Mouse (Mus musculus) lung, postnatal 0 days (tissue): Measurements from ENCODE around the gene Susd1. TPM values are rescaled to one million over a fixed set of nuclear protein-coding genes. Genes with fewer than 3 reads are reported as not detected.

ENCODE experiments used
- ATAC-seq: fragments of 200-750 bp; cut with Nextera tagmentation; 2 replicates; pipeline ENCODE4 v1.8.0; 2017; ENCODE audit warnings: moderate library complexity
- DNase-seq: peaks from one replicate; pipeline ENCODE4 v3.0.0-alpha.2; 2016; ENCODE audit warnings: low spot score
- H3K27ac ChIP-seq: fragments of 300-500 bp; sonication (generic); 2 replicates; pipeline ENCODE4 v1.5.1; 2014; ENCODE audit warnings: antibody characterized with exemption, mild to moderate bottlenecking, low read length, mixed read lengths
- H3K27me3 ChIP-seq: fragments of 300-500 bp; sonication (generic); replicated peaks from 2 replicates; pipeline ENCODE4 v1.6.1; 2014; ENCODE audit warnings: low read length, mixed read lengths; ENCODE audit not compliant: insufficient read depth
- H3K36me3 ChIP-seq: fragments of 300-500 bp; sonication (generic); 2 replicates; pipeline ENCODE4 v1.6.1; 2014; ENCODE audit warnings: low read length, mixed read lengths; ENCODE audit not compliant: insufficient read depth
- H3K4me1 ChIP-seq: fragments of 300-500 bp; sonication (generic); 2 replicates; pipeline ENCODE4 v1.6.1; 2014; ENCODE audit warnings: antibody characterized with exemption, low read depth, low read length, mixed read lengths; ENCODE audit not compliant: insufficient read depth
- H3K4me2 ChIP-seq: fragments of 300-500 bp; sonication (generic); replicated peaks from 2 replicates; pipeline ENCODE4 v1.6.1; 2014; ENCODE audit warnings: low read depth, mild to moderate bottlenecking, low read length, moderate library complexity, mixed read lengths
- H3K4me3 ChIP-seq: fragments of 300-500 bp; sonication (generic); 2 replicates; pipeline ENCODE4 v1.5.1; 2014; ENCODE audit warnings: low read depth, low read length
- H3K9ac ChIP-seq: fragments of 300-500 bp; sonication (generic); replicated peaks from 2 replicates; pipeline ENCODE4 v1.6.1; 2014; ENCODE audit warnings: low read depth, mild to moderate bottlenecking
- H3K9me3 ChIP-seq: fragments of 300-500 bp; sonication (generic); 2 replicates; pipeline ENCODE4 v1.6.1; 2016; ENCODE audit warnings: low read length, mixed read lengths
- CTCF ChIP-seq: IDR thresholded peaks from 2 replicates; pipeline ENCODE4 v1.5.1; 2016; ENCODE audit warnings: antibody characterized with exemption, mild to moderate bottlenecking
- EP300 ChIP-seq: IDR thresholded peaks from 2 replicates; pipeline ENCODE4 v1.6.1; 2016; ENCODE audit warnings: antibody characterized with exemption, mild to moderate bottlenecking, control low read depth
- whole genome bisulfite sequencing: fragments of 180-500 bp; shearing (Covaris S2); extraction: QIAGEN DNeasy Blood & Tissue Kit; methylation state at CpG from one replicate; pipeline ENCODE4 v1.1.7; 2014; 5-methylcytosine and 5-hydroxymethylcytosine counted together
- polyA plus RNA-seq: library from polyadenylated mRNA; unstranded; fragments of >200 nt; fragmentation: Nextera tagmentation; extraction: Ambion mirVana; gene quantifications from 2 replicates; pipeline ENCODE4 v1.2.1, GENCODE M21; 2015

Susd1 gene
- polyA plus RNA-seq, 1 experiment from 2014 or later: 1.6 TPM

- Histone ChIP-seq H3K4me2 (no peak overlapping the region), H3K27me3 (no peaks in the 10 kb centered on the region), H3K4me3 (no peak overlapping the region), H3K27ac (no peak overlapping the region), H3K36me3 (no peaks in the 10 kb centered on the region), H3K9ac (no peak overlapping the region), H3K9me3 (no peaks in the 10 kb centered on the region), H3K4me1 (peaks cover 5% of the 10 kb centered on the region; the same call in 1 of the 2 replicates)
- WGBS: 95% methylated on average over 7 of the region's 7 CpGs
- TF ChIP-seq CTCF (no peak), EP300 (no peak)
- DNase-seq (no peak), ATAC-seq (no peak)
Observed at GRCm38 (mm10) chr4:59328821-59329220, 109.6 kb downstream of the Susd1 start.

- H3K9me3 ChIP-seq: no peaks in the 10 kb centered on the region
- H3K27me3 ChIP-seq: no peaks in the 10 kb centered on the region
- H3K36me3 ChIP-seq: no peaks in the 10 kb centered on the region
- H3K4me1 ChIP-seq: peaks cover 5% of the 10 kb centered on the region; the same call in 1 of the 2 replicates
- H3K4me3 ChIP-seq: no peak overlapping the region
- H3K4me2 ChIP-seq: no peak overlapping the region
- H3K9ac ChIP-seq: no peak overlapping the region
- ATAC-seq (no peak), DNase-seq (no peak)
- TF ChIP-seq EP300 (no peak), CTCF (no peak)
- 94% methylated on average over 5 of the region's 5 CpGs for WGBS
- no peak overlapping the region for H3K27ac ChIP-seq
Observed at GRCm38 (mm10) chr4:59327986-59328385, 110.4 kb downstream of the Susd1 start.

GRCm38 (mm10) chr4:59326031-59326760, 112.2 kb downstream of the Susd1 start:
- Histone ChIP-seq H3K4me1 (peaks cover 2% of the 10 kb centered on the region; the same call in 1 of the 2 replicates), H3K4me2 (no peak overlapping the region), H3K9me3 (no peaks in the 10 kb centered on the region), H3K27me3 (no peaks in the 10 kb centered on the region), H3K9ac (no peak overlapping the region), H3K36me3 (no peaks in the 10 kb centered on the region), H3K4me3 (no peak overlapping the region), H3K27ac (no peak overlapping the region)
- DNase-seq (no peak), ATAC-seq (no peak)
- TF ChIP-seq CTCF (no peak), EP300 (no peak)
- 82% methylated on average over 6 of the region's 6 CpGs for WGBS

- 84% methylated on average over 5 of the region's 5 CpGs for WGBS
- no peak for DNase-seq
- H3K4me2 ChIP-seq: no peak overlapping the region
- no peak for ATAC-seq
- H3K27ac ChIP-seq: no peak overlapping the region
- no peak overlapping the region for H3K9ac ChIP-seq
- H3K27me3 ChIP-seq: no peaks in the 10 kb centered on the region
- H3K9me3 ChIP-seq: no peaks in the 10 kb centered on the region
- no peak for TF ChIP-seq EP300
- no peak for TF ChIP-seq CTCF
- H3K4me3 ChIP-seq: no peak overlapping the region
- no peaks in the 10 kb centered on the region for H3K4me1 ChIP-seq
- H3K36me3 ChIP-seq: no peaks in the 10 kb centered on the region
Observed at GRCm38 (mm10) chr4:59324317-59324716, 114.1 kb downstream of the Susd1 start.

GRCm38 (mm10) chr4:59323231-59323651, 115.2 kb downstream of the Susd1 start:
- H3K4me2 ChIP-seq: no peak overlapping the region
- no peak overlapping the region for H3K9ac ChIP-seq
- H3K4me3 ChIP-seq: no peak overlapping the region
- H3K27ac ChIP-seq: no peak overlapping the region
- H3K4me1 ChIP-seq: no peaks in the 10 kb centered on the region
- peak; percentile 54 for ATAC-seq
- DNase-seq: peak; percentile 63
- H3K27me3 ChIP-seq: no peaks in the 10 kb centered on the region
- TF ChIP-seq EP300 (no peak), CTCF (no peak)
- no peaks in the 10 kb centered on the region for H3K36me3 ChIP-seq
- no peaks in the 10 kb centered on the region for H3K9me3 ChIP-seq
- WGBS: 17% methylated on average over 7 of the region's 7 CpGs

GRCm38 (mm10) chr4:59322733-59323132, 115.7 kb downstream of the Susd1 start:
- no peak for TF ChIP-seq CTCF
- TF ChIP-seq EP300: no peak
- DNase-seq: no peak
- H3K4me1 ChIP-seq: no peaks in the 10 kb centered on the region
- no peak for ATAC-seq
- no peak overlapping the region for H3K4me3 ChIP-seq
- H3K36me3 ChIP-seq: no peaks in the 10 kb centered on the region
- 49% methylated on average over 3 of the region's 3 CpGs for WGBS
- no peak overlapping the region for H3K4me2 ChIP-seq
- no peak overlapping the region for H3K27ac ChIP-seq
- H3K27me3 ChIP-seq: no peaks in the 10 kb centered on the region
- H3K9ac ChIP-seq: no peak overlapping the region
- no peaks in the 10 kb centered on the region for H3K9me3 ChIP-seq
